Mouse (Mus musculus) E14TG2a.4 (cell line): ENCODE measurements at regions not wholly inside any gene's neighbourhood (a gene's known extent, or its start where the extent isn't known, plus 50 kb on each side); places are given as distances from the start of the nearest gene placed in this dataset.

Experiments used
- H3K27me3 ChIP-seq: 2 replicates; pipeline ENCODE4 v1.6.1; 2014; ENCODE audit warnings: low read length, control low read depth; ENCODE audit not compliant: insufficient read depth
- H3K36me3 ChIP-seq: 2 replicates; pipeline ENCODE4 v1.6.1; 2014; ENCODE audit warnings: low read length, control low read depth; ENCODE audit not compliant: insufficient read depth
- H3K4me1 ChIP-seq: replicated peaks from 2 replicates; pipeline ENCODE4 v1.6.1; 2014; ENCODE audit warnings: low read depth, low read length, control low read depth
- H3K4me3 ChIP-seq: replicated peaks from 2 replicates; pipeline ENCODE4 v1.5.1; 2014; ENCODE audit warnings: mild to moderate bottlenecking, low read length
- H3K9me3 ChIP-seq: 2 replicates; pipeline ENCODE4 v1.6.1; 2014; ENCODE audit warnings: low read length, control low read depth
- CTCF ChIP-seq: conservative IDR thresholded peaks from 2 replicates; pipeline ENCODE4 v1.5.1; 2014; ENCODE audit warnings: low read length
- NANOG ChIP-seq: IDR thresholded peaks from 2 replicates; pipeline ENCODE4 v1.6.1; 2014; ENCODE audit warnings: borderline replicate concordance, low read length, mixed read lengths
- POU5F1 ChIP-seq: IDR thresholded peaks from 2 replicates; pipeline ENCODE4 v1.6.1; 2014; ENCODE audit warnings: low read length, borderline replicate concordance

DNA sequence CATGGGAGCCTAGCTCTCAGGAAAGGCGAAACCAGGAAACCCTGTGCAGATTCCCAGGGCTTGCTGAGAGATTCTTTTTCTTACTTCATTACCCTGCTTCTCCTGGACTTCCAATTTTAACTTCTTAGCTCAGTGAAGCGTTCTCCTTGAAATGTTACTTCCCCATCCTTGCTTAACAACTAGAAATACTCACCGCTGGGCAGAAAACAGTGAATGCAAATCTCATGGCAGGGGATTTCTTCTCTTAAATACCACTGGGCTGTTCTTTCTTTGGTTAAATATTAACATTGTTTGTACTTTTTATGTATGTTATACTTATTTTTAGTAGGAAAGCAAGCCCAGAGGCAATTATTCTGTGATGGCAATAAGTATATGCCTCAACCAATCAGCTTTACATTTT, 151.0 kb upstream of the Gdf10 start:
- Histone ChIP-seq H3K27me3 (no peaks in the 10 kb centered on the region), H3K4me3 (no peak overlapping the region), H3K36me3 (no peaks in the 10 kb centered on the region), H3K9me3 (peaks cover 25% of the 10 kb centered on the region), H3K4me1 (no peaks in the 10 kb centered on the region)
- TF ChIP-seq POU5F1 = no peak
- TF ChIP-seq CTCF = no peak
- no peak for TF ChIP-seq NANOG

DNA sequence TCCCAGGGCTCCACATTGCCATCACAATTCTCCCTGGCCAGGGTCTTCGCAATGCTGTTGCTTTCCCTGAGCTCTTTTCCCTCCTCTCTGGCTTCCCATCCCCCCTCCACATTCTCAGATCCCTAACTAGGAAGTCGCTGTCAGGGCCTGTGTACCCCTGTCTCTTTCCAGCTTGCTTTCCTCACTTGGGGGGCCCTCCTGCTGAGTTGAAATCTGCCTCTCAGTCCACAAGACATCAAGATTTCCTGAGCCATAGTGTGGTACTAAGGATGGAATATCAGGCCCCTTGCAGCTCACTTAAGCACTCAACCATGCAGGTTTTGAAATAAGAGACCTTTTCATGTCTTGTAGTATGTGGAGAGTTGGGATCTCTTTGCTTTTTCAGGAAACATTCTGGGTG, 133.8 kb upstream of the Gdf10 start:
- Histone ChIP-seq H3K27me3 (no peaks in the 10 kb centered on the region; the same call in 1 of the 2 replicates), H3K9me3 (peaks cover 15% of the 10 kb centered on the region), H3K36me3 (no peaks in the 10 kb centered on the region), H3K4me1 (no peaks in the 10 kb centered on the region), H3K4me3 (no peak overlapping the region)
- TF ChIP-seq NANOG (no peak), POU5F1 (no peak), CTCF (no peak)

DNA sequence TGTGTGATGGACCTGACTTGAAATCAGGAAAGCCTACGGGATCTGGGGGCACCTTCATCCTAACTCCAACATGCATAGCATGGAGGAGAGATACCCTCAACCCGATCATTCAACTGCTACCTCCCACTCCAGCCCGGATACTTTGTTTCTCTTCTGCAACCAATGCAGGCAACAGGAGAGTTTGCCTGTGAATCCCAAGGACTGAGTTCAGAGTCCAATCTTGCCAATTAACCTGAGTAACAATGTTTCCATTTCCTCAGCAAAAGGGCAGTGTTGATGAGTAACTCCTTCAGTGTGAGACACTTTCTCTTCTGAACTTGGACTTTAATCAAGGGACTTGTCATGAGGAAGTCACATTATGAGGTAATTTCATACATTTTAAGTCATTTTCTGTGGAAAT, 129.1 kb upstream of the Gdf10 start:
- Histone ChIP-seq H3K36me3 (no peaks in the 10 kb centered on the region), H3K4me1 (no peaks in the 10 kb centered on the region), H3K27me3 (no peaks in the 10 kb centered on the region; the same call in 1 of the 2 replicates), H3K9me3 (peaks cover 15% of the 10 kb centered on the region; the same call in 1 of the 2 replicates), H3K4me3 (no peak overlapping the region)
- TF ChIP-seq POU5F1 (no peak), NANOG (no peak), CTCF (no peak)

DNA sequence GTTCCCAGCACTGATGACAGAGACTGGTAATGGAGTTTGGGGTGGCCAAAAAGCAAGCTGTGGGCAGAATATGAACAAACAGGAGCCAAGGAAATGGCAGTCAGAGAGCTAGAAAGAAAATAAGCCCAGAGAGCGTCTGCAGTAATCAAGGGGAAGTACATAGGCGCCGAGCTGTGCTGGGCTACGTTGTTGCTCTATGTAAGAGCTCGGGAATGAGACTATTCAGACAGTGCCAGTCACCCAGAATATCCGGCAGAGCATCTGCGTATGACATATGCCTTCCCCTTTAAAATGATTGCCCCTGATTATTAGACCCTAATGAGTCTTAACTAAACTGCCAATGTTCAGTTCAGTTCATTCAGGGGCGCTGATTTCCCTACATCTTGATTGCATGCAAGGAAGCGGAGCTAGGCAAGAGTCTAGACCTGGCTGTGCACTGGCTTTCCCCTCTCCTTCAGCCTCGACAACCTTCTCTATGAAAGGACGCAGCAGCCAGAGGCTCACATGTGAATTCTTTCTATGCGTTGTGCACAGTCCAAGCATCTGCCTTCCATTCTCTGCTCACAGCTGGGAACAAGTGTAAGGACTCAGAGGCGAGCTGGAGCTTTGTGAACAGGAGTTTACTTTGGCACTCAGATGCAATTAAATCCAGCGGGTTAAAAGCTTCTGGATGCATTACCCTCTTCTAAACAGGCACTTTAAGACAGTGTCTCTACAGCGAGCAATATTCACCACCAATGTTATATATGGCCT, 125.7 kb upstream of the Gdf10 start:
- Histone ChIP-seq H3K9me3 (peaks cover 15% of the 10 kb centered on the region; the same call in 1 of the 2 replicates), H3K36me3 (no peaks in the 10 kb centered on the region), H3K4me3 (no peak overlapping the region), H3K4me1 (no peaks in the 10 kb centered on the region), H3K27me3 (no peaks in the 10 kb centered on the region; the same call in 1 of the 2 replicates)
- TF ChIP-seq CTCF = no peak
- no peak for TF ChIP-seq POU5F1
- no peak for TF ChIP-seq NANOG

DNA sequence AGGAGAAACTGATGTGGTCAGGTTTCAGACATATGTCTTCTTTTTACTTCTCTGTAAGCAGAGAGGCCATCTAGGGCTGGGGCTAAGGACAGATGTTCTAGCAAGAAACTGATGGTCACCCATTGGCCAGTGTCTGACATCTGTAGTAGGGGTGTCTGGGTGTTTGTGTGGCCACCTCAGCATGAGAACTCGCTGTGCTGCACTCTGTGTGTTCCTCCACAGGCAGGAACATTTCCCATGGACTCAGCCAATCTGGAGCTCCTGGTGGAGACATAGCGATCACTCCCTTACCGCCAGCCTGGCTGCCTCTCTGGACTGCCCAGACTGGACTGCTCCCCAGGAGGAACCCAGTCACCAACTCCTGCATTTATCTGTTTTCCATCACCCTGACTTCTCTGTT, 119.1 kb upstream of the Gdf10 start:
- H3K9me3 ChIP-seq = peaks cover 9% of the 10 kb centered on the region; the same call in 1 of the 2 replicates
- H3K27me3 ChIP-seq = no peaks in the 10 kb centered on the region
- TF ChIP-seq POU5F1 = no peak
- TF ChIP-seq CTCF = no peak
- TF ChIP-seq NANOG = no peak
- H3K36me3 ChIP-seq = no peaks in the 10 kb centered on the region
- H3K4me3 ChIP-seq = no peak overlapping the region
- H3K4me1 ChIP-seq = no peaks in the 10 kb centered on the region

DNA sequence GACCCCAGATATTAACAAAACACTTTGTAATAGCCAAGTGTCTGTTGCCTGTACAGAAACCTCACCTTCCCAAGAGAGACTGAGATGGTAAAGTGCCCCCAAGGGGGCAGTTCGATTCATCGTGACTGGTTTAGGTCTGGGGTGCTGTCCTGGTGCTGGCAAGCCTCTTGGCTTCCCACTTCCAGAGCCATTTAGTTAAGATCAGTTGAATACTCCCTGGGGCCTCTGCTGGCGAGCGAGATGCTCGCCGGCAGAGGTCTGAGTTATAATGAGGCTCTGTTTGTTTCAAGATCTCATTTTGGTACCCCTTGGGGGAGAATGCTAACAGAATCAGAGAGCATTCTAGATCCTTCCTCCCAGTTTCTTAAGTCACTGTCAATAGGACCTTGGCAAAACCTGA, 118.7 kb upstream of the Gdf10 start:
- H3K36me3 ChIP-seq = no peaks in the 10 kb centered on the region
- no peaks in the 10 kb centered on the region for H3K4me1 ChIP-seq
- H3K4me3 ChIP-seq = no peak overlapping the region
- H3K27me3 ChIP-seq = no peaks in the 10 kb centered on the region
- TF ChIP-seq NANOG = no peak
- TF ChIP-seq CTCF = no peak
- no peak for TF ChIP-seq POU5F1
- H3K9me3 ChIP-seq = peaks cover 9% of the 10 kb centered on the region; the same call in 1 of the 2 replicates

DNA sequence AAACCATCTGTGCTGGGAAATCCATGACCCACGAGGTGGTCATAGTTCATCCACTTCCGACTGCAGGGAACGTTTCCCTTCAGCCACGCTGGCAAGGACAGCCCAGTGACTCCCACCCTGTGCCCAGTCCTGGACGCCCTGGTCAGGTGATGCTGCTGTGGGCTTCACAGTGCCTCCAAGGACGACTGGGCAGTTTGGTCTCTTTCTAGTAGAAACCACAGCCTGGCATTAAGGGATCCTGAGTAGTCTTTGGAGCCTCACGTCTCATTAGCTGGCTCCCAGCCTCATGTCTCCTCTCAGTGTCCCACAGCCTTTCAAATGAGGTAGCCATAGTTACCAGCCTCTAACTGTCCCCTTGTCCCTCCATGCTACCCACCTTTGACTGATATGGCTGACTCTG, 116.2 kb upstream of the Gdf10 start:
- Histone ChIP-seq H3K9me3 (peaks cover 12% of the 10 kb centered on the region), H3K4me1 (no peaks in the 10 kb centered on the region), H3K27me3 (no peaks in the 10 kb centered on the region), H3K4me3 (no peak overlapping the region), H3K36me3 (no peaks in the 10 kb centered on the region)
- no peak for TF ChIP-seq NANOG
- no peak for TF ChIP-seq CTCF
- no peak for TF ChIP-seq POU5F1

DNA sequence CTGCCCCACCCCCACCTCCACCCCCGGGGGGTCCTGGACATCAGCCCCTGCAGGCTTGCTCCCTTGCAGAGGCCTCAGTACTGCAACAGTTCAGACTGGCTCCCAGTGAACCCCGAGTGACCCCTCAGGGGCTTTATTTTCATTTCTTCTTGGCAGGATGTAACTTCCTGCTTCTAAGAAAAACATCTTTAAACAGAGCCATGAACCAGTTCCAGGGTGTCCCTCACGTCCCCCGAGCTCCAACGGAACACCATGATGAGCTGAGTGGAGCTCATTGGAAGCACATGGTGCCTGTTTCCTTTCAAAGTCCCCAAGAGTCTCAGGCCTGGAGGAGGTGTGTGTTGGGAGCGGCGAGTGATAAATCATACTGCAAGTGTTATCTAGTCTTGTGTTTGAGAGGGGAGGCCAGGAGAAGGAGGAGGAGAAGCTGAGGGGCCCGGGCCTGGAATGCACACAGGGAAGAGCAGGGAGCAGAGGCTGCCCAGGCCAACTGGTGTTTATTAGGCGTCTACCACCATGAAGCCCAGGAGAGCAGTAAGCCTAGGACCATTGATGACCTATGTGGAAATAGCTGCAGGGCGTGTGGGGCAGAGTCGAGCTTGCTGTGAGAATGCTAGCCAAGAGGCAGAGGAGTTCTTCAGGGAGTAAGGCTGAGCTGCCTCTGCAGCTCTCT, 114.7 kb upstream of the Gdf10 start:
- TF ChIP-seq POU5F1 (no peak), CTCF (no peak), NANOG (no peak)
- Histone ChIP-seq H3K9me3 (peaks cover 21% of the 10 kb centered on the region), H3K36me3 (no peaks in the 10 kb centered on the region), H3K4me1 (no peaks in the 10 kb centered on the region), H3K4me3 (no peak overlapping the region), H3K27me3 (no peaks in the 10 kb centered on the region)
